Mouse (Mus musculus): Measurements from ENCODE around the gene Hipk2. TPM values are rescaled to one million over a fixed set of nuclear protein-coding genes. Genes with fewer than 3 reads are reported as not detected.

The Hipk2 gene
- polyA plus RNA-seq, 1 experiment from 2014 or later = 11.0 TPM

DNA sequence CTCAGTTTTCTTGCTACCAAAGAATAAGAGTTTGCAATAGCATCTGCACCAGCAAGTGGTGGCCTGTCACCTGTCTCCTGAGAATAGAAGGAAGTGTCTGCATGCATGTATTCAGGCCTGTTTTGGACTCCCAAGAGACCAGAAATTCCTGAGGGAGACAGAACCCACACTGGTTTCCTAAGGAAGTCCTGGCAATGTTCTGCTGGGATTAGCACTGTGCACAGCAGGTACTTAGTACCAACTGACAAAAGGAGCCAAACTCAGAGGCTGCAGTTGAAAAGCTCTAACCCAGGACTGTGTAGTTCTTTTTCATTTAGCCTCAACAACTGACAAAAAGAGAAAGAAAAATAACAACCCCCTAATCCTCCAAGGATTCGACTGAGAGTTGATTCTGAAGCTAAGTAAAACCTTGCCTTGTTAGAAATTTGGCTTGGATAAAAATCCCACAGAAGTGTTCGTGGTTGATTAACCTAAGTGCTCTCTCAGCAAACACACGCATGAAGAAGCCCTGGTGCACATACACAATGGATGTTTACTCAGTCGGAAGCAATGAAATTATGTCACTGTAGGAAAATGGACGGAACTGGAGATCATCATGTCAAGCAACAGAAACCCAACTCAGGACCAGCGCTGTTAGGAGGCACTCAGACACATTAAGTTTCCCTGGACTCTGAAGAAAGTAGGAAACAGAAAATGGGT lies 115.9 kb downstream of the Hipk2 start:
- Histone ChIP-seq H3K4me1 (ENCODE audit: control insufficient read depth in 2 of 2, insufficient read depth in 2 of 2, low read length in 2 of 2) (peaks cover 17 to 44% of the 10 kb centered on the region in 2 experiments), H3K9ac (ENCODE audit: low read length) (no peak overlapping the region), H3K9me3 (ENCODE audit: control insufficient read depth, low read length) (no peaks in the 10 kb centered on the region), H3K4me3 (ENCODE audit: control insufficient read depth in 1 of 2, insufficient read depth in 1 of 2, low read depth in 1 of 2, low read length in 2 of 2) (no peak overlapping the region), H3K4me2 (ENCODE audit: low read length) (no peak overlapping the region), H3K36me3 (ENCODE audit: control insufficient read depth, insufficient read depth, low read length) (no peaks in the 10 kb centered on the region), H3K27ac (replicated peaks in 1 of 2; ENCODE audit: control insufficient read depth in 1 of 2, insufficient read depth in 1 of 2, low read depth in 2 of 2, low read length in 2 of 2) (no peak overlapping the region), H3K27me3 (ENCODE audit: control insufficient read depth, insufficient read depth, low read length) (no peaks in the 10 kb centered on the region)
- 80% methylated on average over 6 of the region's 6 CpGs for WGBS
- no peak for ATAC-seq (ENCODE audit: insufficient number of reproducible peaks, insufficient read depth, low FRiP score, low read depth)

DNA sequence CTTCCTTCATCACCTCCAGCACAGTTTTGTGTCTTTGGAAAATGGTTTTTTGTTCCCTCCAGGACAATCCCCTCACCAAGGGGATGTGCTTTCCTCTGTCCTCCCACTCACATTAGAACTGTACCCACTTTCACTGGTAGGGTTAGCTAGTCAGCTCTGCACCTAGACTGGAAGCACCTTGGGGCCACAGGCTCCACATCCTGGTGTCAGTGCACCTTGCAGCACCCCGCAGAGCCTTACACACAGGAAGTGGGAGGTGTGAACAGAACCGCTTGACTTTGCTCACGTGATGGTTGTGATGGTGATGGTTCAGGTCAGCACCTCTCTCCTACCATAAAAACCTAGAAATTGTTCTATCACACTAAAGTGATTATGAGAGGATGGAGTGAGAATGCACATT lies 116.8 kb downstream of the Hipk2 start:
- H3K9ac ChIP-seq (ENCODE audit: low read length) = no peak overlapping the region; the same call in 1 of the 2 replicates
- no peak for ATAC-seq (ENCODE audit: insufficient number of reproducible peaks, insufficient read depth, low FRiP score, low read depth)
- H3K27ac ChIP-seq (replicated peaks in 1 of 2; ENCODE audit: control insufficient read depth in 1 of 2, insufficient read depth in 1 of 2, low read depth in 2 of 2, low read length in 2 of 2) = no peak overlapping the region
- no peaks in the 10 kb centered on the region for H3K9me3 ChIP-seq (ENCODE audit: control insufficient read depth, low read length)
- H3K4me1 ChIP-seq (ENCODE audit: control insufficient read depth in 2 of 2, insufficient read depth in 2 of 2, low read length in 2 of 2) = peaks cover 17 to 47% of the 10 kb centered on the region in 2 experiments
- no peak overlapping the region for H3K4me2 ChIP-seq (ENCODE audit: low read length)
- no peaks in the 10 kb centered on the region for H3K27me3 ChIP-seq (ENCODE audit: control insufficient read depth, insufficient read depth, low read length)
- 74% methylated on average over 3 of the region's 3 CpGs for WGBS
- no peaks in the 10 kb centered on the region for H3K36me3 ChIP-seq (ENCODE audit: control insufficient read depth, insufficient read depth, low read length)
- H3K4me3 ChIP-seq (ENCODE audit: control insufficient read depth in 1 of 2, insufficient read depth in 1 of 2, low read depth in 1 of 2, low read length in 2 of 2) = no peak overlapping the region

DNA sequence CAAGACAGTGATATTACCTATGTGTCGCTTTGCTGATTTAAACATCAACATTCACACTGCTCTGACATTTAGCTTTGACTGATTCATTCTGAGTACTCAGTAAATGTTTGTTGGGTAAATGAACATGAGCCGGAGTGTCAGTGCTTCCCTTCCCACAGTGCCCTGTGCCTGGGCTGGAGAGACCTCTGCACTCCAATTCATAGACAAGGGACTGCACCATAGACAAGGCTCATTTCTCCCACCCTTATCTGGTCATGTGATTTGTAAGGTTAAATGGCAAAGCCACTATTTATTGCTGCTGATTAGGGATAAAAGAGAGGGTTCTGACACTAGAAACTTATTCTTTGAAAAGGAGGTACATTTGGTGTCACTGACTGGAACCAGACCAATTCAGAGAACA lies 118.4 kb downstream of the Hipk2 start:
- no peaks in the 10 kb centered on the region for H3K9me3 ChIP-seq (ENCODE audit: control insufficient read depth, low read length)
- H3K27me3 ChIP-seq (ENCODE audit: control insufficient read depth, insufficient read depth, low read length) = no peaks in the 10 kb centered on the region
- no peak overlapping the region for H3K27ac ChIP-seq (replicated peaks in 1 of 2; ENCODE audit: control insufficient read depth in 1 of 2, insufficient read depth in 1 of 2, low read depth in 2 of 2, low read length in 2 of 2)
- peaks cover 19 to 58% of the 10 kb centered on the region in 2 experiments for H3K4me1 ChIP-seq (ENCODE audit: control insufficient read depth in 2 of 2, insufficient read depth in 2 of 2, low read length in 2 of 2)
- H3K4me3 ChIP-seq (ENCODE audit: control insufficient read depth in 1 of 2, insufficient read depth in 1 of 2, low read depth in 1 of 2, low read length in 2 of 2) = no peak overlapping the region
- no peak overlapping the region for H3K9ac ChIP-seq (ENCODE audit: low read length)
- H3K4me2 ChIP-seq (ENCODE audit: low read length) = no peak overlapping the region
- H3K36me3 ChIP-seq (ENCODE audit: control insufficient read depth, insufficient read depth, low read length) = no peaks in the 10 kb centered on the region
- no peak for ATAC-seq (ENCODE audit: insufficient number of reproducible peaks, insufficient read depth, low FRiP score, low read depth)
- WGBS = 93% methylated on average over 2 of the region's 2 CpGs

DNA sequence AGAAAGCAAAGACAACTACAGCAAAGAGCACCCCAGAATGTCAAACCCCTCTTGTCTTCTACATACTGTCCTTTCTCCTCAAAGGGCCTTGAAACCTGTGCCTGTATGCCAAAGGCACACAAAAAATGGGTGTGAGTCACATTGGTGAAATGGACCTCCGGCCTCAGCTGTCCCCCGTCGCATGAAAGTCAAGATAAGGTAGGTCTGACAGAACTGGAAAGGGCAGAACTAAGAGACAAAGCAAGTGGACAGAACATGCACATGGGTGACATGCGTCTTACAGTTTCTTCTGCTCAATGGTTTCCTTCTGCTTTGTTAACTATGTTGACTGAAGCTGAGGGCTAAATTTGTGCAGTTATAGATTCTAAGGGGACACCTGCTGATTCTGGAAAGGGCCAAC lies 119.0 kb downstream of the Hipk2 start:
- Histone ChIP-seq H3K9me3 (ENCODE audit: control insufficient read depth, low read length) (no peaks in the 10 kb centered on the region), H3K9ac (ENCODE audit: low read length) (no peak overlapping the region), H3K27ac (replicated peaks in 1 of 2; ENCODE audit: control insufficient read depth in 1 of 2, insufficient read depth in 1 of 2, low read depth in 2 of 2, low read length in 2 of 2) (no peak overlapping the region), H3K27me3 (ENCODE audit: control insufficient read depth, insufficient read depth, low read length) (no peaks in the 10 kb centered on the region), H3K4me2 (ENCODE audit: low read length) (no peak overlapping the region), H3K36me3 (ENCODE audit: control insufficient read depth, insufficient read depth, low read length) (no peaks in the 10 kb centered on the region), H3K4me1 (ENCODE audit: control insufficient read depth in 2 of 2, insufficient read depth in 2 of 2, low read length in 2 of 2) (peaks cover 18 to 60% of the 10 kb centered on the region in 2 experiments), H3K4me3 (ENCODE audit: control insufficient read depth in 1 of 2, insufficient read depth in 1 of 2, low read depth in 1 of 2, low read length in 2 of 2) (no peak overlapping the region)
- 53% methylated on average over 4 of the region's 4 CpGs for WGBS
- ATAC-seq (ENCODE audit: insufficient number of reproducible peaks, insufficient read depth, low FRiP score, low read depth) = no peak

DNA sequence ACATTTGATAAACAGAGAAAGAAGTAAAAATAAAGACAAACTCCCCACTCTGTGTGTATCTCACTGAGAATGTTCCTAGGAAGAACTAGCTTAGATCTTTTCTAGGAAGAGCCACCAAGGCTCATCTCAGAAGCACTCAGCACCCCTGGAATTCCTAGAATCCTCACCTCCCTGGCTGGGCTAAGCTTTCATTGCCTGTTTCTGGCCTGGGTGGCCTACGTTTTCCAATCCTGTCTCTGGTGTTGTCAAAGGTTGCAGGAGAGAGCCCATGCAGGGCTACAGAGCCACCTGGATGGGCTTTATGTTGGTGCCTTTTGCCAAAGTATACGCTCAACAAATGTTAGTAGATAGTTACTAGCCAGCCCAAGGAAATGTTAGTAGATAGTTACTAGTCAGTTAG lies 120.0 kb downstream of the Hipk2 start:
- no peaks in the 10 kb centered on the region for H3K36me3 ChIP-seq (ENCODE audit: control insufficient read depth, insufficient read depth, low read length)
- H3K4me3 ChIP-seq (ENCODE audit: control insufficient read depth in 1 of 2, insufficient read depth in 1 of 2, low read depth in 1 of 2, low read length in 2 of 2) = no peak overlapping the region
- H3K9me3 ChIP-seq (ENCODE audit: control insufficient read depth, low read length) = no peaks in the 10 kb centered on the region
- no peak overlapping the region for H3K27ac ChIP-seq (replicated peaks in 1 of 2; ENCODE audit: control insufficient read depth in 1 of 2, insufficient read depth in 1 of 2, low read depth in 2 of 2, low read length in 2 of 2)
- 73% methylated on average over 2 of the region's 2 CpGs for WGBS
- no peak for ATAC-seq (ENCODE audit: insufficient number of reproducible peaks, insufficient read depth, low FRiP score, low read depth)
- no peaks in the 10 kb centered on the region for H3K27me3 ChIP-seq (ENCODE audit: control insufficient read depth, insufficient read depth, low read length)
- H3K9ac ChIP-seq (ENCODE audit: low read length) = no peak overlapping the region
- H3K4me2 ChIP-seq (ENCODE audit: low read length) = no peak overlapping the region
- peaks cover 15 to 51% of the 10 kb centered on the region in 2 experiments for H3K4me1 ChIP-seq (ENCODE audit: control insufficient read depth in 2 of 2, insufficient read depth in 2 of 2, low read length in 2 of 2)

DNA sequence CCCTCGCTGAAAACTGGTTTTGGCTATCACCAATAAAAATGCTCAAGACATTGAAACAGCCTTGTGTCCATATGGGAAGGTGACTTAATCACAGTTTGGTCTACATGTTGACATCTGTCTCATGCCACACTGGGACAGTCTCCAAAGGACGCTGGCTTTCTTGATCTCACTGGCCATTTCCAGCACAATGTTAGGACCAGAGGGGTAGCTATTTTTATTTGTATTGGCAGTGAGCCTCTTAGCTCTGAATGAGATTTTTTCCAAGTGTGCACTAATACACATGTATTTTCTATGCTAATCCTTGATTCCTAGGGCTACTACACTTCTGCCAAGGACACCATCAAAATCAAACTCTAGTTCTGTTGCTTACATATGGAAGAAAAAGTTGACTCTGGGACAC lies 120.8 kb downstream of the Hipk2 start:
- 56% methylated on average over 2 of the region's 2 CpGs for WGBS
- Histone ChIP-seq H3K9ac (ENCODE audit: low read length) (no peak overlapping the region), H3K4me2 (ENCODE audit: low read length) (no peak overlapping the region), H3K27ac (replicated peaks in 1 of 2; ENCODE audit: control insufficient read depth in 1 of 2, insufficient read depth in 1 of 2, low read depth in 2 of 2, low read length in 2 of 2) (no peak overlapping the region; a peak in 1 of 4 replicates), H3K27me3 (ENCODE audit: control insufficient read depth, insufficient read depth, low read length) (no peaks in the 10 kb centered on the region), H3K36me3 (ENCODE audit: control insufficient read depth, insufficient read depth, low read length) (no peaks in the 10 kb centered on the region), H3K9me3 (ENCODE audit: control insufficient read depth, low read length) (no peaks in the 10 kb centered on the region), H3K4me1 (ENCODE audit: control insufficient read depth in 2 of 2, insufficient read depth in 2 of 2, low read length in 2 of 2) (peaks cover 13 to 49% of the 10 kb centered on the region in 2 experiments), H3K4me3 (ENCODE audit: control insufficient read depth in 1 of 2, insufficient read depth in 1 of 2, low read depth in 1 of 2, low read length in 2 of 2) (no peak overlapping the region)
- no peak for ATAC-seq (ENCODE audit: insufficient number of reproducible peaks, insufficient read depth, low FRiP score, low read depth)

DNA sequence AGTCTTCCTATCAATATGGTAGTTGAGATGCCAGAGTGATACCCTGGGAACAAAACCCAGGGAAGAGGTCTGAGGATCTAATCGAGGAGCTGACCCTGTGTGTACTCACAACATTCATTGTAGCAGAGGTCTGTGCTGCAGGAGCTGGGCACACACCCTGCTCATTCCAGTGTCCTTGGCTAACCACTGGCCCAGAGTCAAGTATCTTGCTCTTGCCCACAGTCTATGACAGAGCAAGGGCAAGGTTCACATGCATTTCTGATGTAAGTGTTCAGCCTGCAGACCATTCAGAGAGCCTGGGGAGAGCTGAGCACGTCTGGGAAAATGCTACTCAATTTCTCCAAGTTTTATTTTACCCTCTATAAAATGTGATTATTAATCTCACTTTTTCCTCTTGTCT lies 122.2 kb downstream of the Hipk2 start:
- Histone ChIP-seq H3K4me1 (ENCODE audit: control insufficient read depth in 2 of 2, insufficient read depth in 2 of 2, low read length in 2 of 2) (peaks cover 9 to 43% of the 10 kb centered on the region in 2 experiments), H3K4me3 (ENCODE audit: control insufficient read depth in 1 of 2, insufficient read depth in 1 of 2, low read depth in 1 of 2, low read length in 2 of 2) (no peak overlapping the region), H3K27ac (replicated peaks in 1 of 2; ENCODE audit: control insufficient read depth in 1 of 2, insufficient read depth in 1 of 2, low read depth in 2 of 2, low read length in 2 of 2) (no peak overlapping the region; a peak in 1 of 4 replicates), H3K27me3 (ENCODE audit: control insufficient read depth, insufficient read depth, low read length) (no peaks in the 10 kb centered on the region), H3K4me2 (ENCODE audit: low read length) (no peak overlapping the region), H3K9ac (ENCODE audit: low read length) (no peak overlapping the region), H3K9me3 (ENCODE audit: control insufficient read depth, low read length) (no peaks in the 10 kb centered on the region), H3K36me3 (ENCODE audit: control insufficient read depth, insufficient read depth, low read length) (no peaks in the 10 kb centered on the region)
- WGBS = 49% methylated on average over 2 of the region's 2 CpGs
- ATAC-seq (ENCODE audit: insufficient number of reproducible peaks, insufficient read depth, low FRiP score, low read depth) = peak; percentile 69; the same call in 1 of the 2 replicates

DNA sequence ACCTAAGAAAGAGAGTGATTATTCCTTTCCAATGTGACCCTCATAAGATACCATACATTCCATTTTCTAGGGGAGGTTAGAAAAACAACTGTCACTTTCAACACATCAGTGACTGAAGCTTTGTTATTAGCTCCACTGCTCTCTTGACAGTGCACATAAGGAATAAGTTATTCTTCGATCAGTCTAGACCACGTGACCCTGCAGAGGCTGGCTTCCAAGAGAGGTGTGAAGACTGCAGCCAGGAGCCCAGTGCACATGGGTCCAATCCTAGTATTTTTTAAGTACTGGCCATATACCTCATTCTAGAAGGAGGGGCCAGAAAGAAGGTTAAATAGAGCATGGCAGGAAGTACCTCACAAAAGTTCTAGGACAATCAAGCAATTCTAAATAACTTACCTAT lies 122.9 kb downstream of the Hipk2 start:
- 58% methylated on average over 2 of the region's 2 CpGs for WGBS
- ATAC-seq (ENCODE audit: insufficient number of reproducible peaks, insufficient read depth, low FRiP score, low read depth) = no peak

More for the DNA sequence above, 122.9 kb downstream of the Hipk2 start:
- Histone ChIP-seq H3K9me3 (ENCODE audit: control insufficient read depth, low read length) (no peaks in the 10 kb centered on the region), H3K4me2 (ENCODE audit: low read length) (no peak overlapping the region), H3K9ac (ENCODE audit: low read length) (no peak overlapping the region), H3K36me3 (ENCODE audit: control insufficient read depth, insufficient read depth, low read length) (no peaks in the 10 kb centered on the region), H3K27ac (replicated peaks in 1 of 2; ENCODE audit: control insufficient read depth in 1 of 2, insufficient read depth in 1 of 2, low read depth in 2 of 2, low read length in 2 of 2) (no peak overlapping the region), H3K4me1 (ENCODE audit: control insufficient read depth in 2 of 2, insufficient read depth in 2 of 2, low read length in 2 of 2) (peaks cover 7 to 37% of the 10 kb centered on the region in 2 experiments), H3K27me3 (ENCODE audit: control insufficient read depth, insufficient read depth, low read length) (no peaks in the 10 kb centered on the region), H3K4me3 (ENCODE audit: control insufficient read depth in 1 of 2, insufficient read depth in 1 of 2, low read depth in 1 of 2, low read length in 2 of 2) (no peak overlapping the region)
